Mouse (Mus musculus): ENCODE data around the gene B3galt2.

DNA sequence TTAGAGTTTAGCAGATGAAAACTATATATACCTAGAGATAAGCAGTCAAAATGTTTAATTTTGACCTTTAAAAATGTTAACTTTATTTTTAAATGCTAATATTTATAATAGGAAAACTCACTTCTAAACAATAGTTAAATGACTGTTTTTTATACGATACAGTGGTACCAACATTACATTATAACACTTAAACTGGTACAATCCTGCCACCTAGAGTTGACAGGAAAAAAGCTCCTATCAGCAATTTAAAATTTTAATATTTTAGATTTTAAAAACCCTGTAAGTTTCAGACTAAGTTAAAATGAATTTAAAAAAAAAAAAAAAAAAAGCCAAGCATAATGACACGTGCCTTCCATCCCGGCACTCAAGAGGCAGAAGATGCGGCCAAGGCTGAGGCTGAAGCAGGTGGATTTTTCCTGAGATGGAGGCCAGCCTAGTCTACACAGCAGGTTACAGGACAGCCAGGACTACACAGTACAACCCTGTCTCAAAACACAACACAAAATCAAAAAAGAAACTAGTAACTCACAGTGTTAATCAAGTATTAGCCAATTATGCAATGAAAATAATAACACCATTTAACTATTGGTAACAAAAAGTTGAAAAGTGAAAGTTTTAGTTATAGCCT, 35.4 kb downstream of the B3galt2 start:
- TF ChIP-seq CTCF (IDR thresholded peaks at IDR 0.05; ENCODE audit: insufficient read depth, low read depth, low read length) = no peak
- no peak for TF ChIP-seq POLR2A (IDR thresholded peaks at IDR 0.05; ENCODE audit: insufficient read depth, low read depth, low read length)
